Mouse (Mus musculus) hindbrain, embryonic 16.5 days (tissue): ENCODE measurements at regions not wholly inside any gene's neighbourhood (a gene's known extent, or its start where the extent isn't known, plus 50 kb on each side); places are given as distances from the start of the nearest gene placed in this dataset.

ENCODE experiments used
- ATAC-seq: fragments of 200-750 bp; cut with Nextera tagmentation; 2 replicates; pipeline ENCODE4 v1.8.0; 2017; ENCODE audit warnings: moderate TSS enrichment, moderate library complexity
- H3K27ac ChIP-seq: fragments of 300-500 bp; sonication (generic); 2 replicates; pipeline ENCODE4 v1.5.1; 2014; ENCODE audit warnings: low read depth, mild to moderate bottlenecking, control low read depth, low read length, moderate library complexity
- H3K27me3 ChIP-seq: fragments of 300-500 bp; sonication (generic); replicated peaks from 2 replicates; pipeline ENCODE4 v1.6.1; 2014; ENCODE audit warnings: low read length; ENCODE audit not compliant: control insufficient read depth, insufficient read depth
- H3K36me3 ChIP-seq: fragments of 300-500 bp; sonication (generic); 2 replicates; pipeline ENCODE4 v1.6.1; 2014; ENCODE audit warnings: mild to moderate bottlenecking, low read length, moderate library complexity, mixed read lengths; ENCODE audit not compliant: control insufficient read depth, insufficient read depth
- H3K4me1 ChIP-seq: fragments of 300-500 bp; sonication (generic); 2 replicates; pipeline ENCODE4 v1.6.1; 2014; ENCODE audit warnings: low read depth, low read length; ENCODE audit not compliant: control insufficient read depth, insufficient read depth
- H3K4me2 ChIP-seq: fragments of 300-500 bp; sonication (generic); 2 replicates; pipeline ENCODE4 v1.6.1; 2014; ENCODE audit warnings: mild to moderate bottlenecking, low read length, control low read depth, moderate library complexity
- H3K4me3 ChIP-seq: fragments of 300-500 bp; sonication (generic); 2 replicates; pipeline ENCODE4 v1.5.1; 2014; ENCODE audit warnings: mild to moderate bottlenecking, low read length, control low read depth, moderate library complexity
- H3K9ac ChIP-seq: fragments of 300-500 bp; sonication (generic); 2 replicates; pipeline ENCODE4 v1.6.1; 2014; ENCODE audit warnings: low read depth, mild to moderate bottlenecking, control low read depth, low read length, moderate library complexity
- H3K9me3 ChIP-seq: fragments of 300-500 bp; sonication (generic); 2 replicates; pipeline ENCODE4 v1.6.1; 2014; ENCODE audit warnings: mild to moderate bottlenecking, low read length, moderate library complexity; ENCODE audit not compliant: control insufficient read depth
- WGBS: fragments of 180-500 bp; shearing (Covaris S2); extraction: QIAGEN DNeasy Blood & Tissue Kit; methylation state at CpG from one replicate; pipeline ENCODE4 v1.1.7; 2014; 5-methylcytosine and 5-hydroxymethylcytosine counted together

DNA sequence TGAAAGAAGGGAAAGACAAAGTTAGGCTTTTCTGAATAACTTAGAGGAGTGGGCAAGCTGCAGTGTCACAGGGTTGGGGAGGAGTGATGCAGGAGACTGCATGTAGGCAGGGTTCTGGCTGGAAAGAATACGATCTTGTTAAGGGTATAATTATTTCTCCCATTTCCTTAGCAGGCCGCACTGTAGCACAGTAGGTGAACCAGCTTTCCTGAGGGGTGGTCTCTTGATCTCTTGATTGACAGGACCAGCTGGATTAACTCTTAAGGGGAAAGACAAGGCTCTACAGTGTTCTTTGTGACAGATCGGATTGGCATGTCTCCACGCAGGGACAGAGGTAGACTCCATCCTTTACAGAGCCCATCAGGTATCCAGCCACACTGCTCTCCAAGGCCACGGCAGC lies 54.5 kb upstream of the Meis1 start:
- ATAC-seq, result no peak
- Histone ChIP-seq H3K4me1 (no peaks in the 10 kb centered on the region), H3K9ac (no peak overlapping the region), H3K9me3 (no peaks in the 10 kb centered on the region), H3K27ac (no peak overlapping the region), H3K27me3 (no peaks in the 10 kb centered on the region), H3K4me3 (no peak overlapping the region), H3K4me2 (no peak overlapping the region), H3K36me3 (no peaks in the 10 kb centered on the region)
- WGBS, result 44% methylated on average over 5 of the region's 5 CpGs

DNA sequence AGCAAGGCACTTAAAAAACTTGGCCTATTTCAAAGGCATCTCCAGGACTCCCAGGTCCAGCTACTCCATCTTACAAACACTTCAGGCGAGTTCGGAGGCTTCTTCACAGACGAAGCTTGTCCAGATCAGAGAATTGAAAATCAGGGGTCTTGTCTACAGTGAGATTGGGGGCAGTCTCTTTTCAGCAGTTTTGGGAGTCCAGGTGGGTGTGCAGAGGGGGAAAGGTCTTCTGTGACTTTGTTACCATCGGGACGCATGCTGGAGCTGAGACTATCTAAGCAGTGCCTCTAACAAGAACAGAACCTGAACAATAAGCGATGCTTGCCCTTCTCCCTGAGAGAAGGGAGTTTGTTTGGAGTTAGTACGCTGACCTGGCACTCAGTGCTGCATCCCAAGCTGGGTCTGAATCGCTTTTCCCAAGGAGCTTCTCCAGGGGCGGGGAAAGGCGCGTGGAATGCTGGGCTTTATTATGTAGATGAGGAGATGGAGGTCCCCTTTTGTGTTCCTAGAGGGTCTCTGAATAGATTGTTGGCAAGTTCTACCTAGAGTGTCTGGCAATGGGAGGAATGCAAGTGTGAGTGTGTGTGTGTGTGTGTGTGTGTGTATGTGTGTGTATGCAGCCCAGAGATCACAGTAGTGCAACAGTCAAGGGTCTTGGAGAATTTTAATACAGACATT lies 55.2 kb upstream of the Meis1 start:
- Histone ChIP-seq H3K4me1 (no peaks in the 10 kb centered on the region), H3K27ac (no peak overlapping the region)

DNA sequence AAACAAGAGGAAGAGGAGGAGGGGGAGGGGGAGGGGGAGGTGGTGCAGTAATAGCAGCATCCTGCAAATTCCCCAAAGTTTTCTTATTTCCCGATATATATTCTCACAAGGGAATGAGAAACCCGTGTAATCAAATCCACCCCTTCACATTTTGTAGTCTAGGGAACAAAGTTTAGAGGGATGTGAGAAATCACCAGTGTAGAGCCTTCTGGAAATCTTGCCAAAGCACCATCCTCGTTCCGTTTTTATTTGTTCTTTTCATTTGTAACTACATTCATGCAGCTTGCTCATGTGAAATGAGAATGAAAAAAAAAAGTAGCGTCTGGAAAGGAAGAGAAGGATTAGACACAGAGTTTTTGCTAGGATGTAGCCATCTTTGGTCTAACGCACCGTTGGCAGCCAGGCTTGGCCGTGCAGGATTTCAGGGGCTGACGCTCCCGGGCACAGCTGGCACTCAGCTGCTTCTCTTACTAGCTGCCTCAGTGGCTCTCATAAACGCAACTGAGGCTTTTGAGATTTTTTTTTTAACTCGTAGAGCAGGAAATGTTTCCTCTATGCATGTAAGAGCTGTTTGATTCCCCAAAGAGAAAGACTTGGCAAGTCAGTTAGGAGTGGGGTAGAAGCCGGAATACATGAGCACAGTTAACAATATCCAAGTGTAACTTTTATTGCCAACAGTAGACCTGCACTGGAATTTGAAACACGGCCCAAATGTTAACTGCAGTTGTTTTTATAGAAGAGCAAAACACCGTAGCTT lies 72.5 kb upstream of the Meis1 start:
- Histone ChIP-seq H3K4me3 (no peak overlapping the region), H3K36me3 (no peaks in the 10 kb centered on the region), H3K9me3 (no peaks in the 10 kb centered on the region), H3K4me1 (no peaks in the 10 kb centered on the region), H3K9ac (no peak overlapping the region), H3K27me3 (no peaks in the 10 kb centered on the region), H3K27ac (no peak overlapping the region), H3K4me2 (peak overlapping the region; percentile 15; the same call in 1 of the 2 replicates)
- ATAC-seq, result no peak
- WGBS, result 71% methylated on average over 15 of the region's 15 CpGs

More for the DNA sequence above, 55.2 kb upstream of the Meis1 start:
- H3K9me3 ChIP-seq, result no peaks in the 10 kb centered on the region
- H3K27me3 ChIP-seq, result no peaks in the 10 kb centered on the region
- ATAC-seq, result peak; percentile 89
- no peak overlapping the region for H3K9ac ChIP-seq
- H3K4me3 ChIP-seq, result no peak overlapping the region
- H3K36me3 ChIP-seq, result no peaks in the 10 kb centered on the region
- H3K4me2 ChIP-seq, result no peak overlapping the region
- WGBS, result 19% methylated on average over 11 of the region's 11 CpGs

DNA sequence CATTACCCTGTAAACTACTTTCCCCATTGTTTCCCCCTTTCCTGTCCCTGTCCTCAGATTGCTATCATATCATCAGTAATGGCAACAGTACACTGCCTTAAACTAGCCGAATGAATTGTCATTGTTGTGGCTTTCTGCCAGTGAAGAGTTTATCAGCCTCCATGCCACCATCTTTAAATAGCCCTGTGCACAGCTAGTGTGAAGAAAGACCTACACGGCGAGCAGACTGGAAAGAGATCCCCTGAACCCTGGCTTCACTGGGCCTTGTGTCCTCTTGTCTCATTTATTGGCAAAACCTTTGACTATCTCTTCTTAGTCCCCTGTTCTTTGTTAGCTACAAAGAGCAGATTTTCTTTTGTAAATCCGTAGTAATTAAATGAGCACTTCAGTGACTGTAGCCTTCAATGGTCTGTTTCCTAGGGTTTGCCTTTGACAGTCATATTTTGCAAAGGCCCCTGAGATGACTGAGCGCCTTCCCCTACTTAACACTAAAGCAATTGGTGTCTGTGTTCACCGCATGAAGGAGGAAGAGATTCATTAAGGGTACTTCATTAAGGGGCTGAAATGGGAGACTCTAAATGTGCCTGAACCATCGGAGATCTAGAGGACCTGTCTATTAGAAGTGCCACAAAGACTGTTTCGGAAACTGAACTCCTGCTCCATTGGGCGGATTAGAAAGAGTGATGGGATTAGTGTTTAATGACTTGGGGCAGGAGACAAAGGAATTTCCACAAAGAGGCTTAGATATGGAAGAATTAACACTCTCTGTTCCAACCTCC lies 74.4 kb upstream of the Meis1 start:
- Histone ChIP-seq H3K27me3 (no peaks in the 10 kb centered on the region), H3K4me3 (no peak overlapping the region), H3K36me3 (no peaks in the 10 kb centered on the region), H3K9ac (no peak overlapping the region), H3K27ac (no peak overlapping the region), H3K4me1 (no peaks in the 10 kb centered on the region), H3K4me2 (no peak overlapping the region), H3K9me3 (no peaks in the 10 kb centered on the region)
- ATAC-seq, result no peak
- WGBS, result 60% methylated on average over 9 of the region's 9 CpGs

DNA sequence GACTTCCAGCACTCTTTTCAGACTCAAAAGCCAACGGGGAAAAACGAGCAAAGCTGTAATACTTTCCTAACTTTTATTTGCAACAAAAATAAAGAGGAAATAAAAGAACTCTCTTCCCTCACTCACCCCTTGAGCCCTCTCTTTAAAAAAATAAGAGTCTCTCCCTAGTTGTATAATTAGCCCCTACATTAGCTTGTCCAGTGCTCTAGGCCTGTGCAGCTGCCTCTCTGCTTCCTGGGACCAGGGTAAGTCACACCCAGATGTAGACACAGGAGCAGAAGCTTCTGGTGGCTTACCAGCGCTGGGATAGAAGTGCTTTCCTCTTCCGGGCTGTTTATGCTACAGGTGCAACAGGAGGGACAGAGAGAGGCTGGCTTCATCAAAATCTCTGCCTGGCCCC lies 75.0 kb upstream of the Meis1 start:
- ATAC-seq, result no peak
- no peaks in the 10 kb centered on the region for H3K27me3 ChIP-seq
- H3K36me3 ChIP-seq, result no peaks in the 10 kb centered on the region
- WGBS, result 59% methylated on average over 4 of the region's 4 CpGs
- no peak overlapping the region for H3K9ac ChIP-seq
- no peak overlapping the region for H3K27ac ChIP-seq
- H3K9me3 ChIP-seq, result no peaks in the 10 kb centered on the region
- H3K4me1 ChIP-seq, result no peaks in the 10 kb centered on the region
- H3K4me3 ChIP-seq, result no peak overlapping the region
- H3K4me2 ChIP-seq, result no peak overlapping the region

DNA sequence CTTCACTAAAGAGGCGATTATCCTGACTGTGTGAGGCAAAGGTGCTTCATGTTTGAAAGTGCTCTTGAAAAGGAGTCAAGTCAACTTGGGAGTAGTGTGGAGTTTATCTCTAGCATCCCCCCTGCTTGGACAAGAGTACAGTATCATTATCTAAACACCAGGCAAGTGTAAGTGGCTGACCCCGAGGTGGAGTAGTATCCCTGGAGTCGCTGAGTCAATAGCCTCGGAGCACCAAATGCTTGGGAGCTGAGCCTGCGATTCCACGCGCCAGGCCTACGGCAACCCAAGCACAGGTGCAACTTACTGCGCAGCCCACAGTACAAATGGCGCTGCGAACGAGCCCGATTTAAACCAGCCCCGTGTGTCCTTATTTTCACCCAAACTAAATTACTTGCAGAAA lies 75.4 kb upstream of the Meis1 start:
- H3K4me1 ChIP-seq, result no peaks in the 10 kb centered on the region
- no peaks in the 10 kb centered on the region for H3K27me3 ChIP-seq
- no peak for ATAC-seq
- no peak overlapping the region for H3K4me2 ChIP-seq
- no peak overlapping the region for H3K27ac ChIP-seq
- WGBS, result 87% methylated on average over 14 of the region's 14 CpGs
- no peaks in the 10 kb centered on the region for H3K9me3 ChIP-seq
- H3K4me3 ChIP-seq, result no peak overlapping the region
- no peaks in the 10 kb centered on the region for H3K36me3 ChIP-seq
- H3K9ac ChIP-seq, result no peak overlapping the region

DNA sequence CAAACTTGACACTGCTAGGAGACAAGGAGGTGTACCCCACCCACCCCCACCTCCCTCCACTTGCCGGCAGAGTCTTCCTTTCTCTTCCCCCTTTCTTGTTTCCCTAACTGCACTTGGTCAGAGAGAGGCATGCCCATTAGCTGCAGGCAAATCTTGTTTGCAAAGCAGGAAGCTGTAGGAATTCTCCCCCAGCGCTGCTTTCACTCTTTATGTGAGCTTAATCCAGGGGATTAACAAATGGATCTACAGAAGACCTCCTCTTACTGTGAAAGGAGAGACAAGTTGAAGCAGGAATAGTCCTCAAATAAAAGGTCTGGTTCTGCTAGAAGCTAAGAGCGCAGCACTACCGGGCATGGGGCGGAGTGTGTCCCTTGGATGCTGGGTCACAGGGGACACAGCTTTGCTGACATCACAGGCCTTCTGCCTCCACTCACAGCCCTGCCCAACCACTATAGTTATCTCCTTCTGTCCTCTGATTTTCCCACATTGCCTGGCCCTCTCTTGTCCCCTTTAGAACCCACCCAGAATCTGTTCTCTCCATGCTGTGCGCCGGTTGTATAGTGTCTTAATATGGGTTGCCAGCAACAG lies 84.3 kb upstream of the Meis1 start:
- ATAC-seq, result no peak
- H3K9me3 ChIP-seq, result no peaks in the 10 kb centered on the region
- WGBS, result 52% methylated on average over 7 of the region's 7 CpGs

DNA sequence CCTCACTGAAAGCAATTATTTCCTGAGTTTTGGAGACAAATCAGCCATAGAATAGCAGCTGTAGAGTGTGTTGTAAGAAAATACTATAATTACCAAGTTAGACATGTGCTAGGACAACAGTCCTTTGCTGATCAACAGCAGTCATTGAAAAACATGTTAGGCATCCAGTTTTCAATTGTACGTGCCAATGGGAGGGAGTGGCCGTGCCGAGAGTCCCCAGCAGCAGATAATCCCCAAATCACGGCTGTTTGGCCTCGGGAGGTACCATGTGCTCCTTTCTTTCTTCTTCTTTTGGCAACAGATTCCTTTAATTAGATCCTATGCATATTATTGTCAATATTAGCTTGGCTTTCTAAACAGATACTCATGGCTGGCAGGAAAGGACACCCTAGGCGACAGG lies 88.4 kb upstream of the Meis1 start:
- no peak overlapping the region for H3K9ac ChIP-seq
- H3K27ac ChIP-seq, result no peak overlapping the region
- no peak overlapping the region for H3K4me2 ChIP-seq
- H3K4me3 ChIP-seq, result no peak overlapping the region
- no peaks in the 10 kb centered on the region for H3K4me1 ChIP-seq
- WGBS, result 49% methylated on average over 6 of the region's 6 CpGs
- ATAC-seq, result no peak
- H3K27me3 ChIP-seq, result no peaks in the 10 kb centered on the region
- H3K9me3 ChIP-seq, result no peaks in the 10 kb centered on the region
- no peaks in the 10 kb centered on the region for H3K36me3 ChIP-seq

More for the DNA sequence above, 84.3 kb upstream of the Meis1 start:
- no peak overlapping the region for H3K4me3 ChIP-seq
- no peaks in the 10 kb centered on the region for H3K27me3 ChIP-seq
- no peak overlapping the region for H3K9ac ChIP-seq
- no peak overlapping the region for H3K27ac ChIP-seq
- H3K36me3 ChIP-seq, result no peaks in the 10 kb centered on the region
- no peak overlapping the region for H3K4me2 ChIP-seq
- no peaks in the 10 kb centered on the region for H3K4me1 ChIP-seq

DNA sequence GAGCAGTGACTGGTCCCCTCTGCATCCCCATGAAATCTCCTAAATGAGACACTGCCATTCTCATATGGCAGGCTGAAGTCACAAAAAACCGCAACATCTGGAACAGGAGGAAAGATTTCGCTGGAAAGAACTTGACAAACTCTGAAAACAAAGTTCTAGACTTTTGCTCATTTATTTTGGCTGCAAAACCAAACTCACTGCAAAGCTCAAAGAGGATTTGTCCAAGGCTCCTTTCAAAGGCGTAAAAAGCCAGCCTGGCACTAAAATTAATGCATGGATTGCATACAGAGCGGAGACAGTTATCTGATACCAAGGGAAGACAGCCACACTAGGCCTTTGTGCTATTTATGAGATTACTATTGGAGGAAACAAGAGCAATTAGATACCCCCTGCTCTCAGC lies 90.3 kb upstream of the Meis1 start:
- no peaks in the 10 kb centered on the region for H3K27me3 ChIP-seq
- H3K27ac ChIP-seq, result no peak overlapping the region
- H3K9ac ChIP-seq, result no peak overlapping the region
- WGBS, result 61% methylated on average over 4 of the region's 4 CpGs
- no peak overlapping the region for H3K4me3 ChIP-seq
- H3K4me1 ChIP-seq, result no peaks in the 10 kb centered on the region
- no peak overlapping the region for H3K4me2 ChIP-seq
- no peaks in the 10 kb centered on the region for H3K36me3 ChIP-seq
- ATAC-seq, result no peak
- no peaks in the 10 kb centered on the region for H3K9me3 ChIP-seq
